Mouse (Mus musculus): ENCODE results near the gene Lrig3.

DNA sequence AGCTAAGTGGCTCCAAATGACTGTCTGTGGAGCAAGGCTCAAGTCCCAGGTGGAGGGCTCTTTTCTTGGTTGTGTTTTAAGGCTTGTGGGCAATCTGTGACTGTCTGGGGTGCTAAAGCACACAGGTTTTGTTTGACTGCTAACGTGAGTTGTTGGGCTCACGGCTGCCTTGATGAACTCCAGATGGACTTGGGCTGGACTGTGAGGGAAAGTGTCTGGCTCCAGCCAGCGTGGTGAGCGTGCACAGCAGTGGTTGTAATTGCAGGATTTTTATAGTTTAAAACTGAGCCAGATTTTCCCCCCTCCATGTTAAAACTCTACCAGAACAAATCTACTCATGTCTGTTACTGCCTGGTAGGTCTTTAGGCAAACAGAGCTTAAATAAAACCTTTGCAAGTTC is 4.5 kb downstream of the Lrig3 start:
- TF ChIP-seq CTCF (IDR thresholded peaks at IDR 0.05; ENCODE audit: extremely low read depth, insufficient read length, insufficient replicate concordance, low read depth, low read length) (no peak), POLR2A (IDR thresholded peaks at IDR 0.05; ENCODE audit: low read depth, low read length) (no peak)
